Mouse (Mus musculus): Measurements from ENCODE around the gene Sema4f. TPM values are rescaled to one million over a fixed set of nuclear protein-coding genes. Genes with fewer than 3 reads are reported as not detected.
A peak's percentile ranks its signal among the peaks of the same experiment; 100 is the strongest.

Gene Sema4f
- polyA plus RNA-seq (2014; fragmentation: Nextera tagmentation; extraction: Ambion mirVana), result 3.0 and 3.4 TPM in 2 replicates

DNA sequence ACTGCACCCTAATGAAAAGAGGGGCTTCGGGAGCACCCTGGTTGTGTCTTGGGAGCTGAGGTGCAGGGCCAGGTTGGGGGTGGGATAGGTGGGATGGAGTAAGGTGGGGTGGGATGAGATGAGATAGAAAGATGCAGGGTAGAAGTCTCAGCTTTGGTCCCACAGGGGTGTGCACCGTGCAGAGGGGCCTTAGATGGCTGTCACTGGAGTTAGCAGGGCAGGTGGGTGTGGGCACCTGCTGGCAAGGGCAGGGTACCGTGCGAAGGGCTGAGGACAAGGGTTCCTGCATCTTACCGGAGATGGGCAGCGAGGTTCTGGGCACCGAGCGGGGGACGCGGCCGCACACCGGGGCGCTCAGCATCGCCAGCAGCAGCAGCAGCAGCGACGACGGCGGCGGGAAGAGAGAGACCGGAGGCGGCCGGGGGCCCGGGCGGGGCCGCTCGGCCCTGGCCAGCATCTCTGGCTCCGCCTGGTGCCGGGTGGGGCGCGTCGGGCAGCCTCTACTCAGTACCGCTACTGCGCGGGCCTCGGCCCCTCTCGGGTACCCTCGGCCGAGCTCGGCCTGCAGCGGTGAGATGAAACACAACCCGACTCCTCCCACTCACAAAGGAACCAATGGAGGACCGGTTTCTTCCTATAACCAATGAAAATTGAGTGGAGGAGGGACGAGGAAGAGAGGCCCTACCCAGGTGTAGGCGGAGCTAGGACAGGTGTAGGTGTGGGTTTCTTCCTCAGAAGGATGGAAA, at the start of gene Sema4f:
Sema4f (minus strand) TSS at position 603 of the 746 bp plus-strand sequence.
- Histone ChIP-seq H3K9me3 (ENCODE audit: control insufficient read depth, low read length) (no peaks in the 10 kb centered on the region), H3K36me3 (ENCODE audit: control insufficient read depth, insufficient read depth, low read length) (no peaks in the 10 kb centered on the region), H3K4me1 (ENCODE audit: control insufficient read depth, insufficient read depth, low read length) (0 out of 2 replicates have a peak, but pooled peaks cover 5% of the 10 kb centered on the region), H3K4me2 (ENCODE audit: low read depth) (peak within 1 kb of the TSS; percentile 85), H3K9ac (ENCODE audit: low read length) (peak within 1 kb of the TSS; percentile 74), H3K27ac (ENCODE audit: low read depth, low read length) (no peak within 1 kb of the TSS), H3K4me3 (ENCODE audit: low read depth, low read length) (peak within 1 kb of the TSS; percentile 57), H3K27me3 (ENCODE audit: control insufficient read depth, insufficient read depth, low read length) (0 out of 2 replicates have a peak, but pooled peaks cover 7% of the 10 kb centered on the region)
- DNase-seq (ENCODE audit: low spot score) (peak; percentile 80), ATAC-seq (ENCODE audit: insufficient read depth, low FRiP score, low TSS enrichment) (peak; percentile 98)
- 4% methylated on average over 28 of the region's 44 CpGs for WGBS

DNA sequence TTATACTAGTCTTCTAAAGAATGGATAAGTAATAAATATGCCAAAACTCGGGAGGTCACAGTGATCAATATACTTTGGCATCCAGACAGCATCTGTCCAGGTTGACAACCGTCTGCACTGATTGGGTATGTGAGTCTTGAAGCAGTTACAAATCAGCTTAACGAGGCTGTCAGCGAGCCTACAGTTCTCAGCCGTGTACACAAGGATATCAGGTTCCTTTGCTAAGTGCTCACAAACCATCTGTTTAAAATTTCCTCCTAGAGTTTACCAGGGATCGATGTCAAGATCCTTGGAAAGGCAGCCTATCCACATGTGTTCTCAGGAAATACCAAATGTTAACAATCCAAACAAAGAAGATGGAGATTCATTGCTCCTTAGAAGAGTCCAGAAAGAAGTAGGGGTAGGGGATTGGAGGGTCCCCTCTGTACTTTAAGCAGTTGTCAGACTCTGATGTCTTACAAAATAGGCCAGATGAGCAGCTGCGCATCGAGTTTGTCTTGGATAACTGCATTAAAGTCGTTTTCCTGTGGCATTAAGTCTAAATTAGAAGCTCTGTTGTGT, 47.9 kb upstream of the Sema4f start:
- no peak overlapping the region for H3K4me2 ChIP-seq (ENCODE audit: low read depth)
- H3K4me3 ChIP-seq (ENCODE audit: low read depth, low read length), result no peak overlapping the region
- DNase-seq (ENCODE audit: low spot score) (no peak), ATAC-seq (ENCODE audit: insufficient read depth, low FRiP score, low TSS enrichment) (no peak)
- H3K27me3 ChIP-seq (ENCODE audit: control insufficient read depth, insufficient read depth, low read length), result no peaks in the 10 kb centered on the region
- no peaks in the 10 kb centered on the region for H3K9me3 ChIP-seq (ENCODE audit: control insufficient read depth, low read length)
- 48% methylated on average over 9 of the region's 9 CpGs for WGBS
- H3K4me1 ChIP-seq (ENCODE audit: control insufficient read depth, insufficient read depth, low read length), result no peaks in the 10 kb centered on the region
- no peaks in the 10 kb centered on the region for H3K36me3 ChIP-seq (ENCODE audit: control insufficient read depth, insufficient read depth, low read length)
- no peak overlapping the region for H3K9ac ChIP-seq (ENCODE audit: low read length)
- H3K27ac ChIP-seq (ENCODE audit: low read depth, low read length), result no peak overlapping the region

DNA sequence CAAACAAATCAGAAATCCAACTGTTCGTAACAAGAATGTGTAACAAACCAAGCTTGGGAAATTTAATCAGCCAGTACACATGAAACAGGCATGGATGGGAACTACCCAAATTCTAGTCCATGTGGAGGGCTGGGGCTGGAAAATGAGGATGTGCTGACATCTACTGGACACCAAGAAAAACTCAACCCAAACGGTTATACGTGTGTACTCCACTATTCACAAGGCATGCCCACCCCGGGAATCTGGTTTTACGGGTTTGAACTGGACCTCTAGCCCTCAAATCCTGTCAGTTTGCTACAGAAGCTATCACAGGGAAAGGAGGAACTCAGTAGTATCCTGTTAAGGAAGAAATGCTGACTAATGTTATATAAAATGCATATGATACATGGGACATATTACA, 31.5 kb upstream of the Sema4f start:
- ATAC-seq (ENCODE audit: insufficient read depth, low FRiP score, low TSS enrichment) (peak; percentile 50; the same call in 1 of the 2 replicates), DNase-seq (ENCODE audit: low spot score) (peak; percentile 68)
- Histone ChIP-seq H3K9me3 (ENCODE audit: control insufficient read depth, low read length) (no peaks in the 10 kb centered on the region), H3K27me3 (ENCODE audit: control insufficient read depth, insufficient read depth, low read length) (no peaks in the 10 kb centered on the region), H3K4me1 (ENCODE audit: control insufficient read depth, insufficient read depth, low read length) (no peaks in the 10 kb centered on the region), H3K4me3 (ENCODE audit: low read depth, low read length) (no peak overlapping the region), H3K36me3 (ENCODE audit: control insufficient read depth, insufficient read depth, low read length) (no peaks in the 10 kb centered on the region), H3K4me2 (ENCODE audit: low read depth) (no peak overlapping the region), H3K27ac (ENCODE audit: low read depth, low read length) (no peak overlapping the region), H3K9ac (ENCODE audit: low read length) (no peak overlapping the region)
- 17% methylated on average over 5 of the region's 5 CpGs for WGBS

DNA sequence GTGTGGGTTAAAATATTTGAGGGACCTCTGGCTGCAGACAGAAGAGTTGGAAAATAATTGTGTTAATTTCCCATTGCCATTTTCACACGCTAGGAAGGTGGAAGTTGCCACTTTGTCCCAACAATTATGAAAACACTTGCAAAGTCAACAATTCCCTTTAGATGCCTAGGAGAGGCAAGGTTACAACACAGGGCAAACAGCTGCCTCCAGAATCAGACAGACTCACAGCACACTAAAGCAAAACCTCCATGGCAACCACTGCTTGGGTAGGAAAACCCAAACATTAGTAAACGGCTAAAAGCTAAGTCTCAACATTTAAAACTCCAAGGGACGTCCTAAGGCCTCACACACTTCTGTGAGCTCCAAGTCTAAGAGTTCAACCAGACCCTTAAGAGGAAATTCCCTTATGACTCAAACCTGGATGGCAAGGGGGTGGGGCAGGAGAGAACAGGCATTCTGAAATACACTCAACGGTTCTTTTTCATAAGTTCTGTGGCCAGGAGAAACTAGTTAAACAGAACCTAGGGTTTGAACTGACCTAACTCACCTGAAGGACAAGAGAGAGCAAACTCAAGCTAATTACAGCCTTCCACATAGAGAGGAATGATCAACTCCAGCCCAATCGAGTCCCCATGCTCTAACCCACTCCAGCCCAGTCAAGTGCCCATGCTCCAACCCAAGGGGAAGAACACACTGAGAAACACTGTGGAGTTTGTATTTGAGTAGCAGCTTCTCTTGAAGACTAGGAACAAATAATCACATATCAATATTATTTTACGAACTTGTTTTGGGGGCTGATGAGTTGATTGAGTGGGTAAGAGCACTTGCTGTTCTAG, 29.9 kb upstream of the Sema4f start:
- no peaks in the 10 kb centered on the region for H3K27me3 ChIP-seq (ENCODE audit: control insufficient read depth, insufficient read depth, low read length)
- 79% methylated on average over 6 of the region's 6 CpGs for WGBS

DNA sequence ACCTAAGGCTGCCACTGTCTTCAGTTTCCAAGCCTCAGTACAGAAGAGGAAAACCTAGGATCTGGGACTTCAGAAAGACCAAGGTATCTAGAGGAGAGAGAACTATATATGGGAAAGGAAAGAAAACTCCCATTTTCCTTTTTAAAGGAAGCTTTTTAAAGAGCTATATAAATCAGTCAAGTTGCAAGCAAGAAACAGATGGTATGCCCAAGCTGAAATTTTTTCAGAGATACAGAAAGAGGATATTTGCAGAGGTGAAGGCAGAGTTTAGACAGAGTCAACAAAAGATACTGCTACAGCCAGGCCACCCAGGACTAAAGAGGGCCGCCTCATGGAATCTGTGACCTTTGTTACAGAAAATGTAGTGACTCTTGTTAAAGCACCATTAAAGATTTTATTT, 22.1 kb upstream of the Sema4f start:
- H3K36me3 ChIP-seq (ENCODE audit: control insufficient read depth, insufficient read depth, low read length), result no peaks in the 10 kb centered on the region
- H3K9me3 ChIP-seq (ENCODE audit: control insufficient read depth, low read length), result no peaks in the 10 kb centered on the region
- no peak for DNase-seq (ENCODE audit: low spot score)
- 95% methylated on average over 1 of the region's 1 CpGs for WGBS
- H3K4me1 ChIP-seq (ENCODE audit: control insufficient read depth, insufficient read depth, low read length), result no peaks in the 10 kb centered on the region
- no peaks in the 10 kb centered on the region for H3K27me3 ChIP-seq (ENCODE audit: control insufficient read depth, insufficient read depth, low read length)
- no peak overlapping the region for H3K4me2 ChIP-seq (ENCODE audit: low read depth)
- no peak overlapping the region for H3K27ac ChIP-seq (ENCODE audit: low read depth, low read length)
- no peak overlapping the region for H3K9ac ChIP-seq (ENCODE audit: low read length)
- no peak for ATAC-seq (ENCODE audit: insufficient read depth, low FRiP score, low TSS enrichment)
- no peak overlapping the region for H3K4me3 ChIP-seq (ENCODE audit: low read depth, low read length)

More for the DNA sequence above, 29.9 kb upstream of the Sema4f start:
- H3K4me1 ChIP-seq (ENCODE audit: control insufficient read depth, insufficient read depth, low read length), result no peaks in the 10 kb centered on the region
- H3K36me3 ChIP-seq (ENCODE audit: control insufficient read depth, insufficient read depth, low read length), result no peaks in the 10 kb centered on the region
- ATAC-seq (ENCODE audit: insufficient read depth, low FRiP score, low TSS enrichment) (no peak), DNase-seq (ENCODE audit: low spot score) (no peak)
- H3K9me3 ChIP-seq (ENCODE audit: control insufficient read depth, low read length), result no peaks in the 10 kb centered on the region
- H3K4me2 ChIP-seq (ENCODE audit: low read depth), result no peak overlapping the region
- no peak overlapping the region for H3K9ac ChIP-seq (ENCODE audit: low read length)
- no peak overlapping the region for H3K27ac ChIP-seq (ENCODE audit: low read depth, low read length)
- no peak overlapping the region for H3K4me3 ChIP-seq (ENCODE audit: low read depth, low read length)

DNA sequence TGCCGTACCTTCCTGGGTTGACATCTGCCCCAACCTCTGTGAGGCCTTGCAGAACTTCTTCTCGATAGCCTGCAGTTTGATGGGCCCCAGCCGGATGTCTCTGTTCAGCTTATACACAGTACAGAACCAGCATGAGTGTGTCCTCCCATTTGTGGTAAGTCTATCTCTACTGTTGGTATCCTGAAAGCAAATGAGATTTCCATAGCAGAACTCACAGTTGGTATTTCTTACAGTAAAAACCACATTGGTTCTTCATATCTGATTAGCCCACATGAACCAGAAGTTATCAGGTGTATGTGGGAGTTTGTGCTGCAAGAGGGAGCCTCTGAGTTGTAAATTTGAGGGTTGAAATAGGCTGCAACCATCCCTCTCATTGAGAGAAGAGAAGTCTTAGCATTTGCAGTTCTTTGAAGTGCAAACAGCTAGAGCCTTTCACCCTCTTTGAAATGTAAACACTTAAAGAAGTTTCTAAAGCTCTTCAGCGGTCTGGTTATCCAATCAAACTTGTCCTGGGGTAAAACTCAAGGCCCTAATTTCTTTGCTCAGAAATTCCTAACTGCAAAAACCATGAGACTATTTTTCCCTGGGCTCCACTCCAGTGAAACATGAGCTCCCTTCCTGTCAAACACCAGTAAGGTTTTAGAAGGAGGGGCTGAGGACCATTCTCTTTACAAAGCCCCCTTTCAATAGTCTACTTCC, 17.1 kb upstream of the Sema4f start:
- H3K36me3 ChIP-seq (ENCODE audit: control insufficient read depth, insufficient read depth, low read length), result no peaks in the 10 kb centered on the region
- no peak overlapping the region for H3K4me2 ChIP-seq (ENCODE audit: low read depth)
- H3K4me1 ChIP-seq (ENCODE audit: control insufficient read depth, insufficient read depth, low read length), result no peaks in the 10 kb centered on the region
- H3K9me3 ChIP-seq (ENCODE audit: control insufficient read depth, low read length), result no peaks in the 10 kb centered on the region
- H3K27ac ChIP-seq (ENCODE audit: low read depth, low read length), result no peak overlapping the region
- no peaks in the 10 kb centered on the region for H3K27me3 ChIP-seq (ENCODE audit: control insufficient read depth, insufficient read depth, low read length)
- no peak for ATAC-seq (ENCODE audit: insufficient read depth, low FRiP score, low TSS enrichment)
- no peak overlapping the region for H3K4me3 ChIP-seq (ENCODE audit: low read depth, low read length)
- 45% methylated on average over 4 of the region's 4 CpGs for WGBS
- no peak for DNase-seq (ENCODE audit: low spot score)
- no peak overlapping the region for H3K9ac ChIP-seq (ENCODE audit: low read length)

DNA sequence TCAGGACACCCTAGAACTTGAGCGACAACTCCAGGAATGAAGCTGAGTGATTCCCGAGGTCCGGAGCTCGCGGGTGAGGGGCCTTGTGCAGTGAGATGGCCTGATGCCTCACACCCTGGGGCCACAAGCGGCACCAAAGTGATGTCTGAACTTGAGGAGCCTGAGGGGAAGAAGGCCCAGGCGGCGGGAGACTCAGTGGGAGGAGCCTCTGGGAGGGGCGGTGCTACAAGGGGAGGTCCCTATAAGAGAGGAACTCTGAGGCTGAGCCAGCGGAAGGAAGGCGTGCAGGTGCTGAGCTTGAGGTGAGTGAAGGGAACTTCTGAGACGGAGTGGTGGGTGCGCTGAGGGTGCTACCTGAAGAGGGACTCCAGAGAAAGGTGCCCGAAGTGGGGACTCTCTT, 7.1 kb upstream of the Sema4f start, which contains the start of gene M1ap:
M1ap (plus strand) TSS at position 252 of the 400 bp plus-strand sequence.
- WGBS, result 70% methylated on average over 14 of the region's 14 CpGs
- Histone ChIP-seq H3K4me3 (ENCODE audit: low read depth, low read length) (no peak within 1 kb of the TSS), H3K27ac (ENCODE audit: low read depth, low read length) (no peak within 1 kb of the TSS), H3K4me1 (ENCODE audit: control insufficient read depth, insufficient read depth, low read length) (no peaks in the 10 kb centered on the region), H3K4me2 (ENCODE audit: low read depth) (no peak within 1 kb of the TSS), H3K36me3 (ENCODE audit: control insufficient read depth, insufficient read depth, low read length) (no peaks in the 10 kb centered on the region), H3K9ac (ENCODE audit: low read length) (no peak within 1 kb of the TSS), H3K9me3 (ENCODE audit: control insufficient read depth, low read length) (no peaks in the 10 kb centered on the region), H3K27me3 (ENCODE audit: control insufficient read depth, insufficient read depth, low read length) (no peaks in the 10 kb centered on the region)
- ATAC-seq (ENCODE audit: insufficient read depth, low FRiP score, low TSS enrichment) (no peak), DNase-seq (ENCODE audit: low spot score) (no peak)

DNA sequence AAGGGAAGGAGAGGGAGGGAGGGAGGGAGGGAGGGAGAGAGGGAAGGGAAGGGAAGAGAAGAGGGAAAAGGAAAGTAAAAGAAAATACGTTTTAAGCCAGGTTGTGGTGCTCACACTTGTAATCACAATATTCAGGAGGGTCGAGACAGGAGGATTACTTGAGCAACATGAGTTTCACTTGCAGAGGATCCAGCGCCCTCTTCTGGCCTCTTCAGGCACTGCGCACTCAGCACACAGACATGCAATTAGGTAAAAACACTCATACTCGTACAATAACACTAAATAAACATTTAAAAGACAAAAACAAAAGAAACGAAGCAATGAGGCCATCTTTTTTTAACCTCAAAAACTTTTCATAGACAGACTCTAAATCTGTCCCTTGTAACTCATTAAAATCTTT, 6.2 kb upstream of the Sema4f start:
- no peak overlapping the region for H3K4me3 ChIP-seq (ENCODE audit: low read depth, low read length)
- H3K36me3 ChIP-seq (ENCODE audit: control insufficient read depth, insufficient read depth, low read length), result no peaks in the 10 kb centered on the region
- peak; percentile 23 for DNase-seq (ENCODE audit: low spot score)
- no peak for ATAC-seq (ENCODE audit: insufficient read depth, low FRiP score, low TSS enrichment)
- no peak overlapping the region for H3K4me2 ChIP-seq (ENCODE audit: low read depth)
- no peaks in the 10 kb centered on the region for H3K4me1 ChIP-seq (ENCODE audit: control insufficient read depth, insufficient read depth, low read length)
- H3K27me3 ChIP-seq (ENCODE audit: control insufficient read depth, insufficient read depth, low read length), result no peaks in the 10 kb centered on the region
- 57% methylated on average over 6 of the region's 6 CpGs for WGBS
- H3K9ac ChIP-seq (ENCODE audit: low read length), result no peak overlapping the region
- H3K27ac ChIP-seq (ENCODE audit: low read depth, low read length), result no peak overlapping the region
- H3K9me3 ChIP-seq (ENCODE audit: control insufficient read depth, low read length), result no peaks in the 10 kb centered on the region
